Mouse (Mus musculus): Measurements from ENCODE around the gene Ebf1. TPM values are rescaled to one million over a fixed set of nuclear protein-coding genes. Genes with fewer than 3 reads are reported as not detected.

Gene Ebf1
- total RNA-seq, 2 experiments from 2014 or later: 9.4 to 10.3 TPM

- Histone ChIP-seq H3K4me3 (no peak overlapping the region), H3K27ac (no peak overlapping the region)
- intact Hi-C loops (cut with DNase I): loop anchor here (10.0 kb wide), 1 partner anchor 1126 kb away; no protein-coding TSS in a partner anchor
- no peak for TF ChIP-seq CTCF (IDR thresholded peaks at IDR 0.05)
- no peak for DNase-seq
These were observed 8.5 kb upstream of the Ebf1 start for GRCm38 (mm10) chr11:44608646-44609045.

- peak overlapping the region; percentile 54 for H3K27ac ChIP-seq
- intact Hi-C loops (cut with DNase I): loop anchor here (1.0 to 10.0 kb wide), 4 partner anchors 397 to 1274 kb away; no protein-coding TSS in a partner anchor
- peak; percentile 89 for DNase-seq
- peak overlapping the region; percentile 71 for H3K4me3 ChIP-seq
- no peak; the same call in 1 of the 2 replicates for TF ChIP-seq CTCF (IDR thresholded peaks at IDR 0.05)
These were observed 5.9 kb upstream of the Ebf1 start for GRCm38 (mm10) chr11:44610971-44611781.

GRCm38 (mm10) chr11:44612156-44612555, 5.0 kb upstream of the Ebf1 start:
- peak overlapping the region; percentile 66 for H3K4me3 ChIP-seq
- no peak for TF ChIP-seq CTCF (IDR thresholded peaks at IDR 0.05)
- intact Hi-C loops (cut with DNase I): loop anchor here (10.0 kb wide), 1 partner anchor 1273 kb away; no protein-coding TSS in a partner anchor
- peak overlapping the region; percentile 35; the same call in 1 of the 2 replicates for H3K27ac ChIP-seq
- DNase-seq: no peak

- peak overlapping the region; percentile 66 for H3K4me3 ChIP-seq
- H3K27ac ChIP-seq: peak overlapping the region; percentile 74
- intact Hi-C loops (cut with DNase I): loop anchor here (10.0 kb wide), 1 partner anchor 1272 kb away; no protein-coding TSS in a partner anchor
- no peak for TF ChIP-seq CTCF (IDR thresholded peaks at IDR 0.05)
- DNase-seq: peak; percentile 47
These were observed 4.3 kb upstream of the Ebf1 start for GRCm38 (mm10) chr11:44612681-44613410.

GRCm38 (mm10) chr11:44613411-44614180, 3.5 kb upstream of the Ebf1 start:
- peak; percentile 22 for DNase-seq
- intact Hi-C loops (cut with DNase I): loop anchor here (10.0 kb wide), 1 partner anchor 1271 kb away; no protein-coding TSS in a partner anchor
- H3K4me3 ChIP-seq: peak overlapping the region; percentile 66
- H3K27ac ChIP-seq: peak overlapping the region; percentile 74
- peak; percentile 41 for TF ChIP-seq CTCF (IDR thresholded peaks at IDR 0.05)

GRCm38 (mm10) chr11:44616078-44616787, 884 bp upstream of the Ebf1 start:
- intact Hi-C loops (cut with DNase I): loop anchor here (5.0 to 10.0 kb wide), 2 partner anchors 71 to 1269 kb away; no protein-coding TSS in a partner anchor
- DNase-seq: no peak
- H3K27ac ChIP-seq: peak overlapping the region; percentile 94
- H3K4me3 ChIP-seq: peak overlapping the region; percentile 81
- no peak for TF ChIP-seq CTCF (IDR thresholded peaks at IDR 0.05)

GRCm38 (mm10) chr11:44617734-44618586, 843 bp downstream of the Ebf1 start:
- intact Hi-C loops (cut with DNase I): loop anchor here (2.0 to 10.0 kb wide), 3 partner anchors 69 to 1267 kb away; no protein-coding TSS in a partner anchor
- 0 out of 2 replicates have a peak, but pooled peaks have one; percentile 11 for TF ChIP-seq CTCF (IDR thresholded peaks at IDR 0.05)
- H3K27ac ChIP-seq: peak overlapping the region; percentile 94
- peak; percentile 65 for DNase-seq
- H3K4me3 ChIP-seq: peak overlapping the region; percentile 81

GRCm38 (mm10) chr11:44619131-44619886, 2.2 kb downstream of the Ebf1 start:
- TF ChIP-seq CTCF (IDR thresholded peaks at IDR 0.05): no peak
- intact Hi-C loops (cut with DNase I): loop anchor here (2.0 to 10.0 kb wide), 3 partner anchors 68 to 1265 kb away; no protein-coding TSS in a partner anchor
- Histone ChIP-seq H3K4me3 (peak overlapping the region; percentile 81), H3K27ac (peak overlapping the region; percentile 94)
- peak; percentile 29 for DNase-seq

- intact Hi-C loops (cut with DNase I): loop anchor here (2.0 to 10.0 kb wide), 3 partner anchors 67 to 1265 kb away; no protein-coding TSS in a partner anchor
- DNase-seq: peak; percentile 54
- TF ChIP-seq CTCF (IDR thresholded peaks at IDR 0.05): no peak
- H3K4me3 ChIP-seq: peak overlapping the region; percentile 81
- H3K27ac ChIP-seq: peak overlapping the region; percentile 94
These were observed 3.0 kb downstream of the Ebf1 start for GRCm38 (mm10) chr11:44619887-44620693.
